Mouse (Mus musculus): ENCODE data around the gene Bdh1.
"Not testable (repeated sequence)": the region's sequence is repeated elsewhere in the genome, so short reads cannot be mapped to it uniquely, and the experiment has no call there.

Gene Bdh1

DNA sequence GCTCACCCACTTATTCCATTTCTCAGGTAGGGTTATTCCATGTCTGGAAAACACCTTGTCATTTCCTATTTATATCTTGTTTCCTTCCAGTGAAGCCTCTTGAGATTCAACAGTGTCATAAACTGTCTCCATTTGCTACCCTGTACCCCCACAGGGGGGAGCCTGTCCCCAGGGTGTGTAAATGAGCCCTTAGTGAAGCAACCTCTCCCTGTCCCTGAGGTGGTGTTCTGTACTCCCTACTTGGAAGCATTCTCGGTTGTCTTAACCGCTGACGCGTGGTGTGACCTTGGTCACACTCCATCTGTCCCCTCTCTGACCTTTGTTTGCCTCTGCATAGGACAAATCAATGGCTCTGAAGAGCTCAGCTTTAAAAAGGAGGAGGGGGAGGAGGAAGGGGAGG, 43.5 kb downstream of the Bdh1 start:
- DNase-seq = peak; percentile 67

DNA sequence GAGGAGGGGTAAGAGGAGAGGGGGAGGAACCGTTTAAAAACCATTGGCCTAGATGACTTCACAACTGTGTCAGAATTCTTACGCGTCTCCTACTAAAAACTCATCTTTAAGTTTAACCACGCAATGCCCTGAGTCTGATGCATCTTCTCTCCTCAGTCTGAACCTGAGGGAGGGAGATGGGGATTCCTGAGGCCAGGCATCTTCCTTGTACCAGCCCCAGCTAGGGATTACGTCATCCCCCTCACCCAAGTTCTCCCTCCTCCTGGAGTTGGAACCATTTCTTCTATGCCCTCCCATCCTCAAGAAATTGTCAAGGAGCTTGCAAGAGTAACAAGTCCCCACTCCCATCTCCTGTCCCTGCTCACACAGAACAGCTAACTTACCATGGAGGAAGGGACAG, 44.0 kb downstream of the Bdh1 start:
- DNase-seq = no peak

DNA sequence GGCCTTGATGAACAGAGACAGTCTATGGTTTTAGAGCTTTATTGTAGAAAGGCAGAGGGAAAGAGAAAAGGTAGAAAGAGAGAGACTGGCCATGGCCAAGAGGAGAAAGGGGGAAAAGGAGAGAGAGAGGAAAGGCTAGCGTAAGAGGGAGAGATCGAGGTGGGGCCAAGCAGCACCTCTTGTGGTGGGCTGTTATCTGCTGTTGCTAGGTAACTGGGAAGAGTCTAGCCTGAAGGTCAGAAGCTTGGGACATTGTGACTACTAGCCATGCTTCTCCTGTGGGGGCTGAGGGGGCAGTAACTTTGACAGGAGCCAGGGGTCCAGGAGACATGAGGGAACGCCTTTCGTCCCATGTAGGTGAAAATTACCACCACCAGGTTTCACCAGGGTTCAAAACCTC, 48.7 kb downstream of the Bdh1 start:
- not testable (repeated sequence) for DNase-seq

DNA sequence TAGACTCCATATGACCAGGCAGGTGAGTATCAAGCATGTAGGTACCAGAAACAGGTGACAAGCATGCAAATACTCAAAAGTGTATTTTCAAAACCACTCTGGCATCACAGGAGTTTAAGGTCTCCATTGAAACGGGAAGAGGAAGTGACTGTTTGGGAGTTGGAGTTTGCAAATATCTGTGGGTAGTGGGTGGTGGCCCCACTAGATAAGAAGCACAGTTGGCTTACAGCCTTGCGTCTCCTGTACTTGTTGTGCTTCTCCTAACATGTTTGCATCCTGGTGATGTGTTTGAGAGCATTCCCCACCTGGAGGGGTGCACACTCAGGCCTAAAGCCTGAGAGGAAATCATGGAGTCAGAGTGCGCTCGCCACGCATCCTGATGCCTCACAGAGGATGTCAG, 49.9 kb downstream of the Bdh1 start:
- DNase-seq = peak; percentile 40

DNA sequence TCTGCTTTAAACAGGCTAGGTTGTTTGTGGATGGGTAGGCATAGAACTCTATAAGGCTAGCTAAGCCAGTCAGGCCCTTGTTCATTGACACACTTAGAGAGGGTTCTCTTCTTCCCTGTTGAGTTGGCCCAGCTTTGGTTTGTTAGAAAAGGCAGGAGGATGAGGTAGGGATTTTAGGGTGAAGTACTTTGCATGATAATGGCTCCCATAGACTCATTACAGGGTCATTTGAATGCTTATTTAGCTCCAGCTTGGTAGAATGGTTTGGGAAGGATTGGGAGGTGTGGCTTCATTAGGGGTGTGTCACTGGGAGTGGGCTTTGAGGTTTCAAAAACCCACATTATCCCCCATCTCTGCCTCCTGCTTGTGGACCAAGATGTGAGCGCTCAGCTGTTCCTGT, 51.1 kb downstream of the Bdh1 start:
- DNase-seq = no peak

DNA sequence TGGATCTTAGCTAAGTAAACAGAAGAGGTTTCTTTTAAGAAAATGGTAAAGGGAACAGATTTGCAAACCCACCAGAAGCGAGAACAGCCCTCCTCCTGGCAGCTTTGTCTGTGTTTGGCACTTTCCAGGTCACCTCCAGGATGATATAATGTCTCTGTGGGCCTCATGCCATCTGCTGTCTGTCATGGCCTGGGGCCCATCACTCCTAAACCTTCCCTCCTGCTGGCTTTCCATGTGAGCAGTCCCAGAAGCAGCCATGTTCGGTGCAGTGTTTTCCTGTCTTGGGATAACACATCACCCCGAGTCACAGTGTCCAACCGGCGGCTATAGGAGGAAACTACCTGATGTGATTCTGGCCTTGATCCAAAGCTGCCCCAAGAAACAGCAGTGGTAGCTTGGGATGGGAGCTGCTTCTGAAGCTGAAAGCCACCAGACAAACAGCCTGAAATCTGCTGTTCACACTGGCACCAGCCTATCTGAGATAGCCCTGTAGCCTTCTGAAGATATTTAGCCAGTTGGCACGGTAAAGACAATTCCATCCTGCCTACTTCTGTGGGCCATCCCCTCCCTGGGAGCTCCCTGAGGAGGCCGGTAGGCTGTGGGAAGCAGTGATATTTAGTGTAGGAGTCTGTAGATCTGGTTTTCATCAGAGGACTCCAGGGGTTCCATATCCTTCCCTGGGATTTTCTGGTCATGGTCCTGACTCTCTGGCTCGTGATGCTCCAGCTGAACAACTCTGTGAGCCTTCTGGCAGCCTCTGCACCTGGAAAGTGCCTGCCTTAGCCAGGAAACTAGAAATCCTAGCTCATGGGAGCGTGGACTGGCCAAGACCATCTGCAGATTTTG, 53.3 kb downstream of the Bdh1 start:
- no peak for DNase-seq

DNA sequence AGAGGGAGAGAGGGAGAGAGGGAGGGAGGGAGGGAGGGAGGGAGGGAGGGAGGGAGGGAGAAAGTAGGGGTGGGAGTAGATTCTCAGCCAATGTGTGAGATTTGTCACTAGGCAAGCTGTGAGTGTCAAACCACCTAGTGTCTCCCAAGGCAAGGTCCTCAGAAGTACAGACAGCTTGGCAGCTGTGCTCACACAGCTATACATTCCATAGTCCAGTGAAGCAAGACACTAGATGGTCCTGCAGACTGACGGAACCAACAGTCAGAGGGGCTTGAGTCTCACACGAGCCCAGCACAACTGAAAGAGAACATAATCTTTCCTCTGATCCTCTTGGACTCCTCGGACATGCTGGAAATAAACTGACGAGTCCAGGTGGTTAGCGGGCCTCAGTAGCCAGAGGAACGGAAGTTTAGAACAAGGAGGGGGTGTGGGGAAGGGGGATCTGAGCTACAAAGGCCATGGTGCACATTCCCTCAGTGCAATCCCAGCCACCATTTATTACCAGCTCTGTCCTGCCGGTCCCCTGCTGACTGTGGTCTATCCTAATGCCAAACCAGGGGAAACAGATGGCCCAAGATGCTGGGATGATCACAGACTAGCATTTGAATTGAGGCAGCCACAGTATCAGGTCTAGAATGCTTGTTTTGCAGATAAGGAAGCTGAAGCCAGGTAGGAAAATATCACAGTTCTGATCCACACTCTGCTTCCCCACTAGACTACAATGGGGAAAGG, 55.0 kb downstream of the Bdh1 start:
- DNase-seq = no peak

DNA sequence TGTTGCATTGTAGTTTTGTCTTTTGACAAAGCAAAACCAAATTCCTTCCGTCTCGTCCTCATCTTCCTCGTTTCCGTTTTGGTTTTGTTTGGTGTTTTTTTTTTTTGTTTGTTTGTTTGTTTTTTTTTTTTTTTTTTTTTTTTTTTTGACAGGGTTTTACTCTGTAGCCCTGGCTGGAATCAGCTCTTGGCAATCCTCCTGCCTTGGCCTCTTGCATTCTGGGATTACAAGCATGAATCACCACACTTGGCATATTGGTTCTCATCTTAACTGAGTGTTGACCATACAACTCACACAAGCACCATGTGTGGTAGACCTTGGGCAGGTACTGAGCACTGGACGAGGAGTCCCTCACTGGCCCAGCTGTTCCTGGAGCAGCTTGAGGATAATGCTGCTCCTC, 63.3 kb downstream of the Bdh1 start:
- no peak for DNase-seq

DNA sequence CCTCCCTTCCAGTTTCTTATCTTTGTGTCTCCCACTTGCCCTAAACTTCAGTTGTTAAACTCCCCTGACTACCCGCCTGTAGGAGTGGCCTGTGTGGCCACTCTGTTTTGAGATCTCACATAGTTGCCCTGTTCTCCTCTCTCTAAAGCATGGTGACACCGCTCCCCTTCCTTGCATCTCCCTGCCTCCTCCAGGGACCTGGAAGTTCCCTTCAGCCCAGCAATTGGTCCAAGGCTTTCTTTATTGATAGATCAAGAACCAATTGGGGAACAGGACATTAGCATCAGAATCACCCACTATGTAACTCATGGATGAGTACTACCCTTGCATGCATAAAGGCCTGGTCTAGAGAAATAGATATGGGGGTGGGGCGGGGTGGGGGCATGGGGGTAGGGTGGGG, 65.2 kb downstream of the Bdh1 start:
- DNase-seq = no peak

DNA sequence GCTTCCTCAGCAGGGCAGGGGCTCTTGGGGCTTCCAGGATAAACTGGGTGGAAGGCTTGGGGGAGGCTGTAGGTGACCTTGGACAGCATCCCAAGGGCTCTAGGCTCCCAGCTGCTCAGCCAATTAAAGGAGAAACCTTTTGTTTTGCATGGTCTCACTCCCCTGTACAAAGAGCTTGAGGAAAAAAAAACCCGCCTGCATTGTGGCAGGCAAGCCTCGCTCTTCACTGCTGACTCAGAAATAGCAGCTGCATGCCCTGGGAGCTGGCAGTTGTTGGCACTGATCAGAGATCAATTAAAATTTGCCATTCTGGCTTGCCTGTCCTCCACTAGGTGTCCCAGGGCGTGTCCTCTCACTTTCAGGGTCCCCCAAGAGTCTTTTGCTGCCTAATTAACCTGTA, 67.0 kb downstream of the Bdh1 start:
- no peak for DNase-seq

DNA sequence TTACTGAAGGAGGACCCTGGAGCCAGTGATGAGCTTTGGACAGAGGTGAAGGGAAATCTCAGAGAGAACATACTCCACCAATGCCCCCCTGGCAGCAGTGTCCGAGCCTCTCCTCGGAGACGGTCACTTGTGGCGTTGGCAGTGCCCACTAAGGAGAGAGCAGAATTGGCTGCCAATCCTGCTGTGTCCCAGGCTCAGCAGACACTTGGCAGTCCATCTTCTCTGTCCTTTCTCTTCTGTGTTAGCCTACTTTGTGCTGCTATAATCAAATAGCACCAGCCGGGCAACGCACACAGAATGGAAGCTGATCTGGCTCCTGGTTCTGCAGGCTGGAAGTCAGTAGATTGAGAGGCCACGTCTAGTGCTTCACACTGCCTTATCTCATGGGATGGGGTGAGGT, 68.9 kb downstream of the Bdh1 start:
- no peak for DNase-seq

DNA sequence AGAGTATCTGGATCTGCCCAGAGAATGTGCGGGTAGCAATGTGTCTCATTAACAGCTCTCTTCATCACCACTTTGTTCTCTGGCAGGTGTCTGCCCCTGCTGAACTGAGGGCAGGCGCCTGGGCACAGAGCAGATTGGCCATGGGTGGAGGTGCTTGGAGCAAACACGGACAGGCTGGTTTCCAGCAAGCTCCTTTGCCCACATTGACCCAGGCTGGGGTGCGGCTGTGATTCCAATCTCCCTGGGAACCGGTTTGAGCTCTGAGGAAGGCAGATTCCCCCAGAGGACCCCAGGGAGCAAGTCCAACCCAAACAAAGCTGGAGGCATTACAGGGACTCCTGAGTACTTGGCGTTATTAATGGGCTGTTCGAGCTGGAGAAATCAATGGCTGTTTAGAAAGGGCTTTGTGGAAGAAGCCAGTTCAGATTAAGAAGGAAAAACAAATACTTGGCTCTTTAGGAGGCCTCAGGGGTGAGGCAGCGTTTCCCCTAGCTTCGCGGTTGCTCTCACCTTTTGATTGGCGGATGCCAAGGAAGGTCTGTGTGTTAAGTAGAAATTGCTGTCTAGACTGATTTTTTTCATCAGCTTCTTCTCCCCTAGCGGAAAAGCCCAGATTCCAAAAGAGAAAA, 71.0 kb downstream of the Bdh1 start:
- no peak for DNase-seq

DNA sequence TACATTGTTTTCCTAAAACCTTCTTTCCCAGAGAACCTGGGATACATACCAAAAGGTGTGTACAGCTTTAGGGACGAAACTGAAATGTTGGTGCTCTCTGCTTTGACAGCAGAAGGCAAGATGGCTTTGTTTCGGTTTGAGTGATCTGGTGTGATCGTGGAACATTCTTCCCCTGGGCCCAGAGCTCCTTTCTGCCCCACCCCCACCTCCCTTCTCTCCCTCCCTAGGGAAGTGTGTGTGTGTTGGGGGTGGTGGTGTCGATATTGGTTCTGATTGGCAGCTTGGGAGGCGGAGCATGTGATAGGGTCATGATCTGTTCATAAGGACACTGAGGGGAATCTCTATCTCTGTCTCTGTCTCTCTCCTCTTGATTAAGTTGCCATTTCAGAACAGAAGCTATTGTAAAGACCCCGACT, 71.5 kb downstream of the Bdh1 start:
- no peak for DNase-seq

DNA sequence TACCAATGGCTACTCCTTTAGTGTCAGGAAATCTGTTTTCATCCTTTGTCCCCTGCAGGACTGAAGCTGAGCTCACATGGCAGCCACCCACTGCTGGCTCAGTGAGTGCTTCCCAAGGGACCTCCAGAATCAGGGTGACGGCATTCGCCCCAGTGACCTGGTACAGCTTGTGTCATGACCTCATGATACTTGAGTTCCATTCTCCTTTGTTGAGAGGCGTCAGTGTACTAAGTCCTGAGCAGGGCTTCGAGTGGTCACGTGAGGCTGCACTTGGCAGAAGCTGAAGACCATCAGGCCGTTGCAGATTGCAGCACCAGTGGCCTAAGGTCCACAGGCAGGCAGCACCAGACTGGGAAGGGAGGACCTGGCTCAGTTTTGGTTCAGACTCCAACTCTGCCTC, 71.9 kb downstream of the Bdh1 start:
- DNase-seq = peak; percentile 24

DNA sequence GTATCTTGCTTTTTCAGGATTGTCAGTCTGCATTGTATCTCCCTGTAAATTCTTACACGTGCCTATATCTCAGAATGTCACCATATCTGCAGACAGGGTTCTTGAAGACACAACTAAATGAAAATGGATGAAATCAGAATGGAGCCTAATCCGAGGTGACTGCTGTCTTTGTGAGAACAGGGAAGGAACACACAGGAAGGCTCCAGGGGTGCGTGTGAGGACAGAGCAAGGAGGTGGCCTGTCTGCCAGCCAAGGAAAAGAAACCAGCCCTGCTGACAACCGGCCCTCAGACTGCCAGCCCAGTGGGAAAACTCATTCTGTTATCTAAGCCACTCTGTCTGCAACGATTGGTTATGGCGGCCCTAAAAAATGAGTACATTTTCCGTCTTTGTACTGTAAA, 73.3 kb downstream of the Bdh1 start:
- DNase-seq = no peak

DNA sequence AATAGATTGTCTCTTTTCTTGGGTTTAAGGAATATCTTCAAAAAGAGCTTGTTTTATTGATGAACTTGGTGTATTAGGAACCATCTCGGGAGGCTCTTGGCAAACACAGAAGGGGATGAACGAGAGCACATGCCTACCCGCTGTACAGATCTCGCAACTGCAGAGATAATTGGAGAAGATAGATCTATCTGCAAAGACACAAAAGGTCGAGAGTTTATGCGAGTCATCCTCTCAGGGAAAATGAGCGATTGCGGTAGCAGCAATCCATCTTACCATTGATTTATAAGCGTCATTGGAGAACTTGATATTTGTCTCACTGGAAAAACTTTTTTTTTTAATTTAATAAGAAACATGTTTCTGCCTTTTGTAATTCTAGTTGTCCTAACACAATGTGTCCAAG, 73.7 kb downstream of the Bdh1 start:
- no peak for DNase-seq

DNA sequence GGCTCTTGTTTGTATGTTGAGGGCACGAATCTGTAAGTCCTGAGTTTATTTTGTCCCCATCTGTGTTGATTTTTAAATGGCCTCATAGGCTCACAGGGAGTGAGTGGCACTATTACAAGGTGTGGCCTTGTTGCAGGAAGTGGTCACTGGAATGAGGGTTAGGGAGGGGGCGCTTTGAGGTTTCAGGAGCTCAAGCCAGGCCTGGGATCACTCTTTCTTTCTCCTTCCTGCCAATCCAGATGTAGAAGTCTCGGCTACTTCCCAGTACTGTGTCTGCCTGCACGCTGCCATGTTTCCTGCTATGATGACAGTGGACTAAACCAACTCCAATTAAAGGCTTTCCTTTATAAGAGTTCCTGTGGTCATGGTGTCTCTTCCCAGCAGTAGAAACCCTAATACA, 76.3 kb downstream of the Bdh1 start:
- DNase-seq = no peak

DNA sequence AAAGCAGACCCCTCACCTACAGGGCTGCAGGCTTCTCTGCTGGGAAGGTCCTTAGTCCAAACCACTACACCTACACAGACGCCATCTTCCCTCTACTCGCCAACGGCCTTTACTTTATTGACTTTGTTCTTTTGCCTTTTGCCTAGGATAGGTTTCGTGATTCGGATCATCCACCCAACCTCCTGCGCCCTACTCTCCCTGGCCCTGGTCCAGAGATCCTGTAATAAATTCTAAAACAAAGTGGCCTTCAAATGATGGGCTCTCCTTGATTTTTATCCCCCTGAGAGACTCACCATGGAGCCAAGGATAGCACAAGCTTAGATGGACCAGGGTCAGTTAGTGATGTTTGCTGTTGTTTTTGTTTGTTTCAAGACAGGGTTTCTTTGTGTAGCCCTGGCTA, 76.9 kb downstream of the Bdh1 start:
- DNase-seq = no peak

DNA sequence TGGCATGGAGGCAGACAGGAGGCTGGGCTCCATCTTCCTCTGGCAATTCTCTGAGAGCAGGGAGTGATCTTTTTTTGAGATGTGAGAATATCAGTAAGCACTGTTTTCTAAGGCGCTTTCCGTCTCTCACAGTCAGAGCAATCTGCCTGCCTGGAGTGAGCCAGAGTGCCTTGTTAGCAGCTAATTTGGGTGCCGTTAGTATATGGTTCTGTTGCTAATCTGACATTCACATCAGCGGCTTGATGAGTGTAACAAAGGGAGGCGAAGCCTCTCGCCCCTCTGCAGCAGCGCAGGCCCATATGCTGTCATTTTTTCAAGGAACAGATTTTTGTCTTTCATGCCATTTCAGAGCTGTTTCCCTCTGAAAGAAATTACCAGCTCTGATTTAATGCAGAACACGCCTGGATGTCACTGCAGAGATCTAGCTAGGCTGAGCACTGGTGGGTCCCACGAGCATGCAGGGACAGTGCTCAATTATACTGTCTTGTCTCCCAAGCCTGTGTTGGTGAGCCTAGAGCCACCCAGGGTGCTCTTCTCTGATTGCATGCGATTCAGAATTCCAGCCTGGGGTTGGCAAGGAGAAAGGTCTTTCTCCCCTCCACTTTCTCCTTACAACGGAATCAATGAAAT, 77.7 kb downstream of the Bdh1 start:
- DNase-seq = no peak

DNA sequence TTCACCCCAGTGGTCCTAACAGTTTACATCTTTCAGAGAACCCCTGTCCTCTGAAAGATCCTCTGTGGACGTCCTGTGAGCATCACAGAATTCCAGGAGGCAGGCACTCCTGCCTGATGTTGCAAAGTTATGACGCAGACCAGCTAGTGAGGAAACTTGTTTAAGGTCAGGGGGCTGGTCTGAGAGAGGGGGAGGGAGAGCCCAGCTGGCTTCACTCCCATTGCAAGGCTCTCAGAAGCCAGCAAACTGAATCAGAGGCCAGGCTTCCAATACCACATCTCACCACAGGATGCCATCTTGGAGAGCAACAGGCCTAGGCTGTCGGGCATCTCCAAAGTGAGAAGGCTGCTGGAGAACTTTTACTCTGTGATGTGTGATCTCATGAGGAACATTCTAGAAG, 78.5 kb downstream of the Bdh1 start:
- no peak for DNase-seq

DNA sequence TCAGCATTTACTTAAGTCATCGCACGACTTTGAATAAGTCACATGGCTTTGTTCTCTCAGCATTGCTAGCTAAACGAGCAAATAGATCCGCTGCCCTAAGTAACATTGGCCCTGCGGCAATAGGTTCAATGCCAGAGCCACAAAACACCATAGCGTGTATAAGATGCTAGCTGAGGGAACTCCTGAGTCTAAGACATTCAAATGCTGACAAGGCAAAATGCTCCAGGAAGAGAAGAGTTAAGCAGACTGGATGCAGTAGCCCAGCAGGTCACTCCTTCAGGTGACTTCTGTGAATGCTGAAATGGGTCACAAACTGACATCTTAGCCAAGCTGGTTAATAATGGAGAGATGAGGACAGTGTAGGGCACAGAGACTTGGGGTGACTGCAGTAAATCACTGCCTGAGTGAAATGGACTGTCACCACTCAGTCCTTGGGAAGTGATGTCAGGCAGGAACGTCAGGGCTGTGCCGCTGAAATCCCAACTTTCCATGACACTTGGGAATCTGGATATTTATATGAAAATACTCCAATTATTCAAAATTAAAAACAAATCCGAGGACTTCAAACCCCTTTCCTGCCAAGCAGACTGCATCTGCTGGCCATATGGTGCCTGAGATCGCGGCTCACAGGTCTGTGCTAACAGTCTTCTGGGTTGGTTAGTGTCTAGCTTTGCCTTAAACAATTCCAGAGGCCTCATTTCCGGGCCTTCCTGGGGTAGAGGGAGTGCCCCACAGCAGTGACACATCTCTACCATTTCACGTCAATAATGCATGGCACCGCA, 79.1 kb downstream of the Bdh1 start:
- DNase-seq = no peak

DNA sequence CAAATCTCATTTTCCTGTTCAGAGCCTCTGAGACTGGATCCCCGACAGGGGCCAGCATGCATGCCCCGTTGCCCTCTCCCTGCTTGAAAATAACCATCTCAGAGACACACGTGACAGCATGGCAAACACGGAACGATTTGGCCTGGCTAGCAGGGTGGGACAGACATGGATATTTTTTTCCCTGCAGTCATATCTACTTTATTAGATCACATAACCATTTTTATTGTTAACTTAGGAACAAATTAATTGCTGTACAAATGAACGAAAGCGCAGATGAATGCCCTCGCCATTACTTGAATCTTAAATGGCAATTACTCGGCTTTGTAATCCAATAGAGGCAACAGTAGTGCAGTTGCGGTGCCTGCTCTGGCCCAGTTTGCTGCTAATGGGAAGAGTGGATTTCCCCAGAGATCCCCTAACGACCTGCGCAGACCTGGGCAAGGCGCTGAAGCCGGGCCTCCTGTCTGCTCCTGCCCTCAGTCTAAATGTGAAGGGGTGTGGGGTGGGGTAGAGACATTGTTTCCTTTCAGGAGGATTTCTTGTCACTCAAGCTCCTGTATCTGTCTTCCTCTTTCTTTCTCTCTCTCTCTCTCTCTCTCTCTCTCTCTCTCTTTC, 79.8 kb downstream of the Bdh1 start:
- DNase-seq = no peak

Measured in kidney, postnatal 14 days (tissue).